Mouse (Mus musculus): ENCODE results near the gene Olfr24. TPM values are rescaled to one million over a fixed set of nuclear protein-coding genes. Genes with fewer than 3 reads are reported as not detected.

Gene Olfr24
- polyA plus RNA-seq, 1 experiment from 2014 or later: not detected

GRCm38 (mm10) chr9:18721011-18721410, 42.8 kb downstream of the Olfr24 start:
- 15% methylated on average over 2 of the region's 2 CpGs for WGBS
- H3K4me1 ChIP-seq (ENCODE audit: control insufficient read depth, insufficient read depth, low read length): peaks cover 4% of the 10 kb centered on the region; the same call in 1 of the 2 replicates
- no peak overlapping the region for H3K27ac ChIP-seq (ENCODE audit: low read length)

GRCm38 (mm10) chr9:18705628-18706027, 58.2 kb downstream of the Olfr24 start:
- no peak for ATAC-seq (ENCODE audit: insufficient read depth, low FRiP score)
- Histone ChIP-seq H3K9ac (ENCODE audit: low read length) (no peak overlapping the region), H3K27me3 (ENCODE audit: control insufficient read depth, insufficient read depth, low read length) (no peaks in the 10 kb centered on the region), H3K36me3 (ENCODE audit: control insufficient read depth, insufficient read depth, low read length) (no peaks in the 10 kb centered on the region), H3K4me3 (replicated peaks; ENCODE audit: low read length) (no peak overlapping the region), H3K27ac (ENCODE audit: low read length) (no peak overlapping the region), H3K4me2 (ENCODE audit: low read depth, low read length) (no peak overlapping the region), H3K9me3 (replicated peaks; ENCODE audit: control insufficient read depth, low read length) (no peaks in the 10 kb centered on the region), H3K4me1 (ENCODE audit: control insufficient read depth, insufficient read depth, low read length) (no peaks in the 10 kb centered on the region)

More at GRCm38 (mm10) chr9:18721011-18721410, 42.8 kb downstream of the Olfr24 start:
- Histone ChIP-seq H3K9ac (ENCODE audit: low read length) (no peak overlapping the region; the same call in 1 of the 2 replicates), H3K9me3 (replicated peaks; ENCODE audit: control insufficient read depth, low read length) (no peaks in the 10 kb centered on the region), H3K4me2 (ENCODE audit: low read depth, low read length) (no peak overlapping the region), H3K27me3 (ENCODE audit: control insufficient read depth, insufficient read depth, low read length) (no peaks in the 10 kb centered on the region), H3K4me3 (replicated peaks; ENCODE audit: low read length) (no peak overlapping the region), H3K36me3 (ENCODE audit: control insufficient read depth, insufficient read depth, low read length) (no peaks in the 10 kb centered on the region)
- no peak for ATAC-seq (ENCODE audit: insufficient read depth, low FRiP score)

Other genes starting within 250 kb of the Olfr24 start
- 2.7 and 3.0 TPM in 2 replicates for gene Muc16, start 89.5 kb downstream of the Olfr24 start, polyA plus RNA-seq (2015; fragmentation: Nextera tagmentation; extraction: Ambion mirVana)
- not detected in 2 replicates for gene Olfr828, start 55.5 kb upstream of the Olfr24 start, polyA plus RNA-seq (2015; fragmentation: Nextera tagmentation; extraction: Ambion mirVana)
- not detected in 2 replicates for gene Olfr829, start 90.9 kb upstream of the Olfr24 start, polyA plus RNA-seq (2015; fragmentation: Nextera tagmentation; extraction: Ambion mirVana)
- gene Olfr830, start 110.7 kb upstream of the Olfr24 start, polyA plus RNA-seq (2015; fragmentation: Nextera tagmentation; extraction: Ambion mirVana): not detected in 2 replicates
- gene Olfr832, start 173.1 kb upstream of the Olfr24 start, polyA plus RNA-seq (2015; fragmentation: Nextera tagmentation; extraction: Ambion mirVana): not detected in 2 replicates
- gene Olfr834, start 224.0 kb upstream of the Olfr24 start, polyA plus RNA-seq (2015; fragmentation: Nextera tagmentation; extraction: Ambion mirVana): not detected in 2 replicates